Mouse (Mus musculus): ENCODE results near the gene Nhlh2.

Gene Nhlh2

DNA sequence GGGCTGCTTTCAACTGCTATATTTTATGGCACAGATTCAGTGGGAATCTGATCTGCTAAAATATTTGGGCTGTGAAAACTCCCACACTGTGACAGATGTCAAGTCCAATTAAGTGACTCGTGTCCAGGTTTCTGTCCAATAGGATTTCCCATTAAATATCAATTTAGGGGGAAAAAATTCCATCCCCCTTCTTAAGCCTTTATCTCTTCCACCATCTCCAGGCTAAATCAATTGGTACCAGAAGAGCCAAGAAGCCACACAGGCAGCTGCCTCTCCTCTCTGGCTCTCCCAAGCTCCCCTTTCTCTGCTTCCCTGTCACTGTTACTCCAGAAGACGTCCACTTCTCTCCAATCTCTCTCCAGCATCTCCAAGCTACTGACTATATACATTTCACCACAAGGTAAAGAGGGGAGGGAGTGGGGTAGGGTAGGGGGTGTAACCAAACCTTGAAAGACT is at the start of gene Nhlh2:
TSS of gene Nhlh2 (plus strand) at position 151 of the 456 bp plus-strand sequence.
- DNase-seq = no peak

DNA sequence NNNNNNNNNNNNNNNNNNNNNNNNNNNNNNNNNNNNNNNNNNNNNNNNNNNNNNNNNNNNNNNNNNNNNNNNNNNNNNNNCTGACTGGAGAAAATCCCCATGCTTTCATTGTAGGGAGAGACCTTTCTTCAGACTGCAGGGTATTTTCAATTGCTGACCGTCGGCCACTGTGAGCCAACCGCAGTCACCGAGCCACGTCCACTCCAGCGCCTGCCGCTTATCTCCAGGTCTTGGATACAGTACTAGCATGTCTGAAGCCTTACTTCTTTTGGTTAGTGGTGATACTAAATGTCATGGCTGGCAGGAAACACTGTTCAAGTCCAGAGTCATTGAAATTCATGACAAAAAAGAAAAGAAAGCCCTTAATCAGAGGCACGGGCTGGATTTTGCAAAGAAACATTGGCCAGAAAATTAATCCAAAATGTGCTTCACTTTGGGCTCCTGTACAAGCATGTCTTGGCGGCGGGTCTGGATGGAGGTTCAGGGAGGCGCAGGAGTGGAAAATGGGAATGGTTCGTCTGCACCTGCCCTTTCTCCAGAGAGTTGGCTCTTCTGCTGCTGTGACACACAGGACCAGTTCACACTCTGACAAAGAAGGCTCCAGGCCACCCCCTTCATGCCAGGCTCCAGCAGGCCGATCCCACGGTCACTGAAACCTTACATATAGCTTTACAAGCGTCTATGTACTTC is 48.6 kb upstream of the Nhlh2 start:
- DNase-seq = no peak

GRCm38 (mm10) chr3:101963501-101963900 is 46.4 kb upstream of the Nhlh2 start:
- DNase-seq = no peak

DNA sequence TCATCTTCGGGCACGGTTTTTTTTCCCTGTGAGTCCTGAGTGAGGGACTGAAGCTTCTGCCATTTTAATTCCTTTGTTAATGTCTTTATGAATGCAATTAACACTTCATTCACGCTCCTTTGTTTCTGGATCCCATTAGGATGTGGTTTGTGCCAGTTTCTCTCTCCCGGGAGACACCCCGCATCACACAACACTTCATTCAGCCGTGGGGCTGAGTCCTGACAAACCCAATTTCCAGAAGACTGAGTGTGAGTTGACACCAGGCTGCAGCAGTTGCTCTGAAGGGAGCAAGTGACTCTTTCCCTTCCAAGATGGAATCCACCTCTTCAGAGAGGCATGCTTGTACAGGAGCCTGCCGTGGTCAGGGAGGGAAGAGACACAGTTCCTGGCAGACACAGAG is 45.5 kb upstream of the Nhlh2 start:
- DNase-seq = no peak

DNA sequence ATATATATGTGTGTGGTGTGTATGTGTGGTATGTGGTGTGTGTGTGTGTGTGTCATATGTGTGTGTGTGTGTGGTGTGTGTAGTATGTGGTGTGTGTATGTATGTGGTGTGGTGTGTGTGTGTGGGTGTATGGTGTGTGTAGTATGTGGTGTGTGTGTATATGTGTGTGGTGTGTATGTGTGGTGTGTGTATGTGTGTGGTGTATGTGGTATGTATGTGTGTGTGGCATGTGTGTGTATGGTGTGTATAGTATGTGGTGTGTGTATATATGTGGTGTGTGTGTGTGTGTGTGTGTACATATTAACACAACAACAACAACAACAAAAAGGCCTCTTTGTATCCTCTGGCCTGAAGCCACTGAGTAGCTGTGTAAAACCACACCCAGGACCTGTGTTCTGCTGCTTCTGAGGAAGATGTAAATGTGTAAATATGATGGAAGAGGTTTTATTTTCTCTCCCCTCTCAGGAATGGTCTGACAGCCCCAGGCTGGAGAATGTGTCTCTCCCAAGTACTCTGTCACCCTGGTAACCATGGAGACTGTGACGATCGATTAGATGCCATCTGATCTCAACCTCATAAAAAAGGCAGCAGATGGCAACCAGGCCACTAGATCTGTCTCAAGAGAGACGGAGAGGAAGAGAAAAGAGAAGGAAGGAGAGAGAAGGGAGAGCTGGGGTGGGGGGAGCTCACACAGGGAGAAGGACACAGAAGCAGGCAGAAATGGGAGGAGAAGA is 42.9 kb upstream of the Nhlh2 start:
- no peak for DNase-seq

DNA sequence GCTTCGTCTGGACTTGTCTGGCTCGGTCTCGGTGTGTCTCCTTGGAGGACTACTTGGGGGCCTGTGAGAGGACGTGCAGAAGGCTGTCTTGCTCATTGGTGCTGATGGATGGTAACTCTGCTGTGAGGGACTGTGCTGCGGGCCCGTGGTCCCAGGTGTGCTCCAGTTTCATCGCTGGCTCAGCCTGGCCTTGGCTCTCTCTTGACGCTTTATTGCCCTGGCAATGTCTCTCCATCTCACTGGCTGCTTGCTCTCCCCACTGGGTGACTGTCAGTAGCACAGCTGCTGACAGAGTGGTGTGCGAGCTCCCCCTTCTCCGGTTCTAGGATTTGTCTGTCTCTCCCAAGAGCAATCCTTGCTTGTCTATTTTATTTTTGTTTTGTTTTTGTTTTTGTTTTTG is 34.5 kb upstream of the Nhlh2 start:
- no peak for DNase-seq

GRCm38 (mm10) chr3:101978299-101978994 is 31.4 kb upstream of the Nhlh2 start:
- no peak for DNase-seq

GRCm38 (mm10) chr3:101983917-101984316 is 26.0 kb upstream of the Nhlh2 start:
- DNase-seq = no peak

- no peak for DNase-seq
Measured at GRCm38 (mm10) chr3:101985634-101986033, 24.2 kb upstream of the Nhlh2 start.

- DNase-seq = no peak
Measured at GRCm38 (mm10) chr3:101990136-101990535, 19.7 kb upstream of the Nhlh2 start.

DNA sequence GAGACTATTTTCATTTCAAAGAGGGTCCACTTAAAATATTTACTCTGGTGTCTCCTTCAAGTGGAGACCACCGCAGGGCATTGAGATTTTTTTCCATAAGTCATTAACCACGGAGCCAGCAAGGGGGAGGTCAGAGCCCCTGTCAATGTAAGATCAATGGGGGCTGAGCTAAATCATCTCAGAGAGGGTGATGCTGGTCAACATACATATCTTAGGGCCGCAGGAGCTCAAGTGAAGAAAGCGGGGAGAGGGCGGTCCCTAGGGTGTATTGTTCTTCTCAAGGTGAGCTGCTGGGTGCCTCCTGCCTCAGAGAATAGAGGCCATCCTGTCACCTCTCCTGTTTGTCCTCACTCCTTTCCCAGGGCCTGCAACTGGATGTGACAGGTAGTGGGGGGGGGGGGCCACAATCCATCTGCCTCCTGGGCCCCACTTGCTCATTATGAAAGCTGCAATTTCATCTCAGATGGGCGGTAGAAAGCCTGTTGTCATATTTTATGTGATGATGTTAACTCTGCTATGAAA is 18.8 kb upstream of the Nhlh2 start:
- DNase-seq = no peak

- no peak for DNase-seq
Measured at GRCm38 (mm10) chr3:101997851-101998250, 12.0 kb upstream of the Nhlh2 start.

DNA sequence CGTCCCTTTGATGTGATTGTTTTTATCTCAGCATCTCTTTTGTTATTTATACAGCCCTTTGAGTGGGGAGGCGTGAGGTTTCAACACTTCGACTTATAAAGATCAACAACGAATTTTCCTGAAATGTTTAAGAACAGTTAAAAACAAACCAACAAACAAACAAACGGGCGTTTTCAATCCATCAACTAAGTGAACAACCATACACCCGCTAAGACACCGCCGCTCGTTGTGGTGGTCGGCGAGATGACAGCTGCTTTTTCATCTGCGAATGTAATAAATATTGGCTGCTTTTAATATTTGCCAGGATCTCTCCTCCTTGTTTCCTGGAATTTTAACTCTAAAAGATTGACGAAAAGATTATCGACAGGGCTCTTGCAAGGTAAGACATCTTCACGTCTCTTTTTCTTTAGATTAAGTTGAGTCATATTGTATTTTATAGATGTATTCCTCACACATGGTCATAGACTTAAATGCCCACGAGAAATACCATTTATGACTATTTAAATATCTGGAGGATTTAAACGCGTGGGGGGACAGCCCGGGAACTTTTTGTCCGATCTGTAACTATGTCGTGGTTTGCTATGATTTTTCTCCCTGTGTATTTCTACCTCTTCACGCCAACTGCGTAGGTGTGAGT is 923 bp downstream of the Nhlh2 start:
- DNase-seq = no peak

DNA sequence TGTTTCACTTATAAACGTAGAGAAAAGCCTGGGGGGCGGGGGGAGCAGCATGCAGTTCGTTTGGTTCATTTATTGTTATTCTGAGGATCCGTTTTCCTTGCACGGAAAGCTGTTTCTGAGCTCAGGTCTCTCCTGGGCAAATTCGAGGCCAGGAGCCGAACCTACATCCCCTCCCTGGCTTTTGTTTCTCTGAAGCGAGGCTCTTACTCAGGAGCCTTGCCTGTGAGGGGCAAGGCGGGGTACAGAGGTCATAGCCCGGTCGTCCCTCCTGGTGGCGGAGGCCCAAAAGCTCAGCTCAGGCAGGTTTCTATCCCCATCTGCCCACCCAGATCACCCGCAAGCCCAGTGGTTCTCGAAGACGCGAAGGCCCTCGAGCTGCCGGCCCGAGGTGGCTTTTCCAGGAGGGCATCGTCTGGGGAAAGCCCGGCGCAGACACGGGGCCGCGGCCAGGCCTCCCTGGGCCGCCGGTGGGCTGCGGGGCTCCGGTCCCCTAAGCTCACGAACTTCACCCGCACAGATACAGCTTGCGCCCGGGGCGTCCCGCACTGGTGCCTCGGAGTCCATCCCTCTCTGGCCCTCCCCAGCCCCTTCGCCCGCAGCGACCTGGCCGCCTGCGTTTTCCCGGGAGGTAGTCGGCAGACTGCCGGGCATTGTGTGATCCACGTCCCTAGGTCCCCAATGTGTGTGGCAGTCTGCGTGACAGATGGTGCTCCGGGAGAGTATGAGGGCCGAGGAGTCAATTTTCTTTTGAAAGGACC is 1.6 kb downstream of the Nhlh2 start:
- no peak for DNase-seq

- DNase-seq = no peak
Measured at GRCm38 (mm10) chr3:102012076-102012610, 2.3 kb downstream of the Nhlh2 start.

GRCm38 (mm10) chr3:102012611-102013211 is 2.8 kb downstream of the Nhlh2 start:
- DNase-seq = no peak

GRCm38 (mm10) chr3:102020604-102021003 is 10.7 kb downstream of the Nhlh2 start:
- no peak for DNase-seq

DNA sequence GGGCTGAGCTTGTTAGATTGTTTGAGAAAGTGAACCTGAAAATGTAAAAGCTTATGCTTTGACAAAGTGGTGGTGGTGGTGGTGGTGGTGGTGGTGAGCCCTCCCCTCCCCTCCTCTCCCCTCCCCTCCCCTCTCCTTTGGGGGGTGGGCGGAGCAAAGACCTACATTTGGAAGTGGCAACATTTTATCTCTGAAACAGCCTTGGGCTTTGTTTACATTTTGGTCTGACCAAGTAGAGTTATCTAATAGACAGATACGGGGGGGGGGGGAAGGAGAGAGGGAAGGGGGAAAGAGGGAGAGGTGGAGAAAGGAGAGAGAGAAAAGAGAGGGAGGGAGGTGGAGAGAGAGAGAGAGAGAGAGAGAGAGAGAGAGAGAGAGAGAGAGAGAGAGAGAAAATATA is 12.8 kb downstream of the Nhlh2 start:
- DNase-seq = no peak

DNA sequence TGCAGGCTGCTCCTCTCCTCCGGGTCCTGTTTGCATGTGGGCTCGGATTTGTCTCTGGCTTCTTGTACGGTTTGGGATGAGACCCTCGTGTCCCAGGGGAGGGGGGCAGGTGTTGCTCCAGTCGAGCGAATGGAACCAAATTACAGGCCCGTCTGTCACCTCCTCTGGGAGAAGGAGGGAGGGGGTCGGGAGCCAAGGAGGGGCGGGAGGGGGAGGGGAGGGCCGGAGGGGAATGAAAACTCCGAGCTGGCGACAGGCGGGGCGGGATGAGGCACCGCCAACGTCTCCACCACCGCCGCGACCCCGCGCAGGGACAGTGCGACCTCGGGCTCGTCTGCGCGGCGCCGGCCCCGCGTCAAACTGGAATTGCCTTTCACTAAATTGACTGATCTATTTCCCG is 13.5 kb downstream of the Nhlh2 start:
- no peak for DNase-seq

GRCm38 (mm10) chr3:102023829-102024228 is 14.0 kb downstream of the Nhlh2 start:
- DNase-seq = no peak

- DNase-seq = no peak
Measured at GRCm38 (mm10) chr3:102024981-102025451, 15.1 kb downstream of the Nhlh2 start.

Data from thymus, postnatal 36 days (tissue).